Mouse (Mus musculus) forebrain, embryonic 13.5 days (tissue): ENCODE data around the gene Gm30191. TPM values are rescaled to one million over a fixed set of nuclear protein-coding genes. Genes with fewer than 3 reads are reported as not detected.

Experiments
- ATAC-seq: fragments of 200-750 bp; cut with Nextera tagmentation; 2 replicates; pipeline ENCODE4 v1.8.0; 2017
- H3K27ac ChIP-seq: fragments of 300-500 bp; sonication (generic); 2 replicates; pipeline ENCODE4 v1.5.1; 2015; ENCODE audit warnings: inconsistent platforms, mild to moderate bottlenecking, moderate library complexity
- H3K27me3 ChIP-seq: fragments of 300-500 bp; sonication (generic); 2 replicates; pipeline ENCODE4 v1.6.1; 2015; ENCODE audit warnings: mild to moderate bottlenecking, inconsistent platforms
- H3K36me3 ChIP-seq: fragments of 300-500 bp; sonication (generic); 2 replicates; pipeline ENCODE4 v1.6.1; 2015; ENCODE audit warnings: mild to moderate bottlenecking, inconsistent platforms; ENCODE audit not compliant: poor library complexity, severe bottlenecking
- H3K4me1 ChIP-seq: fragments of 300-500 bp; sonication (generic); 2 replicates; pipeline ENCODE4 v1.6.1; 2015; ENCODE audit warnings: inconsistent platforms
- H3K4me2 ChIP-seq: fragments of 300-500 bp; sonication (generic); 2 replicates; pipeline ENCODE4 v1.6.1; 2015; ENCODE audit warnings: inconsistent platforms, mild to moderate bottlenecking, moderate library complexity
- H3K4me3 ChIP-seq: fragments of 300-500 bp; sonication (generic); 2 replicates; pipeline ENCODE4 v1.5.1; 2015; ENCODE audit warnings: mild to moderate bottlenecking, inconsistent platforms
- H3K9ac ChIP-seq: fragments of 300-500 bp; sonication (generic); 2 replicates; pipeline ENCODE4 v1.6.1; 2015; ENCODE audit warnings: mild to moderate bottlenecking, inconsistent platforms
- H3K9me3 ChIP-seq: fragments of 300-500 bp; sonication (generic); replicated peaks from 2 replicates; pipeline ENCODE4 v1.6.1; 2016; ENCODE audit warnings: inconsistent platforms
- WGBS: fragments of 180-500 bp; shearing (Covaris S2); methylation state at CpG from one replicate; pipeline ENCODE4 v1.1.7; 2015; 5-methylcytosine and 5-hydroxymethylcytosine counted together
- polyA plus RNA-seq: library from polyadenylated mRNA; unstranded; fragments of >200 nt; fragmentation: Nextera tagmentation; extraction: Ambion mirVana; gene quantifications from 2 replicates; pipeline ENCODE4 v1.2.1, GENCODE M21; 2015

The Gm30191 gene
- polyA plus RNA-seq, 1 experiment from 2014 or later: not detected

DNA sequence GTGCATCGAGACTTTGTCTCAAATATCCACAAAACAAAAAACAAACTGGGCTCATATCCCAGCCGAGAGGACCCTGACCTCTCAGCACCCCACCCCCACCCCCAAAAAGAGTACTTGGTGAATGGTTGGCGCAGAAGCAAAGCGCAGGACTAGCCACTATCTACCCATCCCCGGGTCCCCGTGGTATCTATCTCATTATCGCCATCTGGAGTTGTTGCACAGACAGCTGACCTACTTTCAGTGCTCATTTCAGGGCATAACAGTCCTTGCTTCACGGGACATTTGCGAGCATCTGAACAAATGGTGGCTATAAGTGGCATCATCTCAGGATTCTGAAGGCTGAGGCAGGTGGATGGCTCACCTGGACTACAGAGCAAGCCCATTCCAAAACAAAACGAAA lies 8.0 kb upstream of the Gm30191 start:
- Histone ChIP-seq H3K27ac (no peak overlapping the region), H3K27me3 (peaks cover 32% of the 10 kb centered on the region), H3K4me3 (no peak overlapping the region), H3K9ac (no peak overlapping the region), H3K9me3 (no peaks in the 10 kb centered on the region), H3K4me2 (peak overlapping the region; percentile 25; the same call in 1 of the 2 replicates), H3K36me3 (peaks cover 5% of the 10 kb centered on the region; the same call in 1 of the 2 replicates), H3K4me1 (peaks cover 5% of the 10 kb centered on the region; the same call in 1 of the 2 replicates)
- 14% methylated on average over 10 of the region's 10 CpGs for WGBS
- no peak for ATAC-seq

DNA sequence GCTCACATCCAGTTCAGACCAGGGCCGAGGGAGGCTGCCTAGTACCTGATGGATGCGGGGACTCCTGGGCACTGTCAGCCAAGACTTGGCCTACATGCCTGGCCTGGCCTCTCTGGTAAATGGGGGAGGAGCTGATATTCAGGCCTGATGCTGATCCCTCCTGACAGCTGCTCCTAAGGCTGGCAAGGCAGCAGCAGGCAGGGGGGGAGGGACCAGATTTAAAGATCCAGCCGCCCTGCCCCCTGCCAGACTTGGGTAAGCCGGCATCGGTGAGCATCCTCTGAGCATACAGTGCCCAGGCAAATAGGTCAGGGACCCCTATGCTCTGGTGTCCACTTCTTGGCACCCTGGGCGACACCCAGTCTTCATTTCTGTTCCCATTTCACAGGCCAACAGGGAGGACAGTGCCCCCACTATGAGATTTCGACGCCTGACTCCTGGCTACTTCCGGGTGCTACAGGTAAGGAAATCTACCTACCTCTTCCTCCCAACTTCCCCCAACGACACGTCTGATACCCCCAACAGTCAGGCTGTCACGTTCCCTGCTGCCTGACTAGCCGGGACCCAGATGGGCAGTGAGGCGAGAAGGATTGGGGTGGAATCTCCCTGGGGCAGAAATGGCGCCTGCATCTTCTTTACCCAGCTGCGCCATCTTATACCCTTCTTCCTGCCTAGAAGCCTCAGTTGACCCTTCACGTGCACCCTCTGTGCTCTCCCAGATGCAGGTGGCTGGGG lies 3.1 kb upstream of the Gm30191 start, which contains the start of gene E130218I03Rik:
TSS of gene E130218I03Rik (plus strand) at position 147 of the 735 bp plus-strand sequence.
- no peaks in the 10 kb centered on the region for H3K9me3 ChIP-seq
- WGBS: 92% methylated on average over 17 of the region's 17 CpGs
- ATAC-seq: no peak
- no peak within 1 kb of the TSS for H3K27ac ChIP-seq
- H3K9ac ChIP-seq: peak within 1 kb of the TSS; percentile 87
- H3K36me3 ChIP-seq: peaks cover 6% of the 10 kb centered on the region; the same call in 1 of the 2 replicates
- peaks cover 21% of the 10 kb centered on the region for H3K4me1 ChIP-seq
- peak within 1 kb of the TSS; percentile 95 for H3K4me2 ChIP-seq
- peaks cover 31% of the 10 kb centered on the region for H3K27me3 ChIP-seq
- H3K4me3 ChIP-seq: peak within 1 kb of the TSS; percentile 86

GRCm38 (mm10) chr4:134245148-134245843 lies 1.4 kb upstream of the Gm30191 start, which contains the start of gene Zfp593:
Gene Zfp593, minus strand, starts transcription at chr4:134245592.
- under 1% methylated on average over 60 of the region's 60 CpGs for WGBS
- Histone ChIP-seq H3K4me1 (peaks cover 31% of the 10 kb centered on the region), H3K36me3 (peaks cover 6% of the 10 kb centered on the region; the same call in 1 of the 2 replicates), H3K27me3 (peaks cover 43% of the 10 kb centered on the region), H3K4me2 (peak within 1 kb of the TSS; percentile 95), H3K4me3 (peak within 1 kb of the TSS; percentile 86), H3K9me3 (no peaks in the 10 kb centered on the region), H3K9ac (peak within 1 kb of the TSS; percentile 87), H3K27ac (no peak within 1 kb of the TSS; the same call in 1 of the 2 replicates)
- peak; percentile 79 for ATAC-seq

DNA sequence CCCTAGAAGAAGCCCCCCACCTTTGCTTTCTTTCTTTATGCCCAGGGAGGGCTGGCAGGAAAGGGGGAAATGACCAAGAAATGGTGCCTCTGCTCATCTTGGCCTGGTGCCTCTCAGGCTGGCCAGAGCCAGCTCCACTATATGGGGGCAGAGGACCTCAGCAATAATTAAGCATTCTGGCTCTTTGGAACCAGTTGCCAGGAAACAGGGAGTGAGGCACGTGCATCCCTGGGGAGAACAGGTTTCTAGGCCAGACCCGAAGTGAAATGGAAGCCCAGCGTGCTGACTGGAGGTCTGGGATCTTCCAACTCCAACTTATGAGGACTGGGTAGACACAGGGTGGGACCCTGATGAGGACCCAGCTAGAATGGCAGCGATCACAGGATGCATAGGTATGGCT lies 479 bp upstream of the Gm30191 start:
- Histone ChIP-seq H3K27me3 (peaks cover 52% of the 10 kb centered on the region), H3K4me3 (no peak overlapping the region), H3K4me1 (peaks cover 41% of the 10 kb centered on the region), H3K9ac (no peak overlapping the region), H3K36me3 (peaks cover 6% of the 10 kb centered on the region; the same call in 1 of the 2 replicates), H3K9me3 (no peaks in the 10 kb centered on the region), H3K4me2 (peak overlapping the region; percentile 95), H3K27ac (no peak overlapping the region; the same call in 1 of the 2 replicates)
- no peak for ATAC-seq
- WGBS: 36% methylated on average over 4 of the region's 4 CpGs

DNA sequence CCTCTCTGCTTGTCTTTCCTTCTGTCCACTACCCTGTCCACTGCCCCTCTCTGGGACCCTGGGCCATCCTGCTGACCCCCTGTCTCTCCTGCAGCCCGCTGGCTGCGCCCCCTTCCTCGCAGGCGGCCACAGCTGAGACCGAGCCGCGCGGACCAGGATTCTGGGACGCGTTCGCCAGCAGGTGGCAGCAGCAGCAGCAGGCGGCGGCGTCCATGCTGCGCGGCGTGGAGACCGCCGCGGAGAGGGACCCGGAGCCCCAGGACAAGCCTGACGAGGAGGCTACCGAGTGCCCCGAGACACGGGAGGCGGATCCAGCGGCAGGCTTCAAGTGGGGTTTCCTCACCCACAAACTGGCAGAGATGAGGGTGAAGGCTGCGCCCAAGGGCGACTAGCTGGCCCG lies 2.9 kb downstream of the Gm30191 start:
- WGBS: 1% methylated on average over 30 of the region's 30 CpGs
- Histone ChIP-seq H3K4me1 (peaks cover 62% of the 10 kb centered on the region), H3K9me3 (no peaks in the 10 kb centered on the region), H3K4me3 (peak overlapping the region; percentile 47), H3K36me3 (no peaks in the 10 kb centered on the region), H3K27me3 (peaks cover 86% of the 10 kb centered on the region), H3K4me2 (peak overlapping the region; percentile 76), H3K9ac (peak overlapping the region; percentile 58), H3K27ac (no peak overlapping the region)
- peak; percentile 54 for ATAC-seq

- 3% methylated on average over 27 of the region's 27 CpGs for WGBS
- peaks cover 93% of the 10 kb centered on the region for H3K27me3 ChIP-seq
- H3K36me3 ChIP-seq: no peaks in the 10 kb centered on the region
- no peak overlapping the region for H3K27ac ChIP-seq
- peak overlapping the region; percentile 58 for H3K9ac ChIP-seq
- peaks cover 58% of the 10 kb centered on the region for H3K4me1 ChIP-seq
- H3K4me3 ChIP-seq: peak overlapping the region; percentile 47
- H3K4me2 ChIP-seq: peak overlapping the region; percentile 76
- no peaks in the 10 kb centered on the region for H3K9me3 ChIP-seq
- ATAC-seq: no peak
Measured at GRCm38 (mm10) chr4:134250116-134250929, 3.6 kb downstream of the Gm30191 start.

GRCm38 (mm10) chr4:134250930-134251240 lies 4.2 kb downstream of the Gm30191 start:
- no peak for ATAC-seq
- H3K27me3 ChIP-seq: peaks cover 99% of the 10 kb centered on the region
- WGBS: 7% methylated on average over 10 of the region's 10 CpGs
- peaks cover 55% of the 10 kb centered on the region for H3K4me1 ChIP-seq
- H3K4me2 ChIP-seq: peak overlapping the region; percentile 76
- H3K4me3 ChIP-seq: peak overlapping the region; percentile 47
- H3K9me3 ChIP-seq: no peaks in the 10 kb centered on the region
- peak overlapping the region; percentile 60; the same call in 1 of the 2 replicates for H3K9ac ChIP-seq
- no peak overlapping the region for H3K27ac ChIP-seq
- H3K36me3 ChIP-seq: no peaks in the 10 kb centered on the region

DNA sequence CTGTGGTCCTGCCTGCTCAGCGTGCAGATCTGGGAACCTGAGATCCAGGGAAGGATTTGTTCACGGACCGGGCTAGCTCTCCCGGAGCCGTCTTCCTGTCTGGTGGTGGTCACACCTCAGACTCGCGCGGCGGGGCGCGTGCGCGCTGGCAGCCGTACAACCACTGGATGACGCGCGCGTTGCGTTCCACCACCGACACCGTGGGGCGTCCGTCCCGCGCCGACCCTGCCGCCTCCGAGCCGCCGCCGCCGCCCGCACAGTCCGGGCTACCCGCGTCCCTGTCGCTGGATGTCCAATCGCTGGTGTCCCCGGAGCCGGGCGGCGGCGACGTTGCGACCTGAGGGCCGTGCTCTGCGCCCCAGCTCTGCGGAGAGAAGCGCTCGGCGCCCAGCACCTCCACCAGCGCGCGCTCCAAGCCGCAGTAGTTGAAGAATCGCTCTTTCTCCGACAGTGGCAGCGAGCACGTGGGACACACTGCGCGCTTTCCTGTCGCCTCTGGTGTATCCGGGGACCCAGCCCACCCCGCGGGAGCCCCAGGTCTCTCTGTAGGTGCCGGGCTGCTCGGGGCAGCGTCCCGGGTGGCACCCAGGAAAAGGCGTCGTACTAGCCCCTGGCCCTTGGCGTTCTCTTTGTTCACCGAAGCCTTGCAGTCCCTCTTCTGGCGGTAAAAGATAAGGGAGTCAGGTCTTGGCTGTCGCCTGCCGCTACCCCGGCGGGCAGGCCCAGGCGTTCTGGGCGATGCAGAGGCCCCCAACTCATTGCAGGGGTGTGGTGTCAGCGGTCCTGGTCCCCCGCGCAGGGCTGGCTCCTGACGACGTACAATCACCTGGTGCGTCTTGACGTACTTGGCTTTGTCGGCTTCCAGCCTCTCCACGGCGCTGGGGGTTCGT lies 4.8 kb downstream of the Gm30191 start:
- ATAC-seq: peak; percentile 41
- peaks cover 55% of the 10 kb centered on the region for H3K4me1 ChIP-seq
- WGBS: under 1% methylated on average over 81 of the region's 91 CpGs
- peak overlapping the region; percentile 47 for H3K4me3 ChIP-seq
- H3K4me2 ChIP-seq: peak overlapping the region; percentile 76
- peak overlapping the region; percentile 60 for H3K9ac ChIP-seq
- H3K27ac ChIP-seq: no peak overlapping the region
- H3K9me3 ChIP-seq: no peaks in the 10 kb centered on the region
- peaks cover 100% of the 10 kb centered on the region for H3K27me3 ChIP-seq
- H3K36me3 ChIP-seq: no peaks in the 10 kb centered on the region

DNA sequence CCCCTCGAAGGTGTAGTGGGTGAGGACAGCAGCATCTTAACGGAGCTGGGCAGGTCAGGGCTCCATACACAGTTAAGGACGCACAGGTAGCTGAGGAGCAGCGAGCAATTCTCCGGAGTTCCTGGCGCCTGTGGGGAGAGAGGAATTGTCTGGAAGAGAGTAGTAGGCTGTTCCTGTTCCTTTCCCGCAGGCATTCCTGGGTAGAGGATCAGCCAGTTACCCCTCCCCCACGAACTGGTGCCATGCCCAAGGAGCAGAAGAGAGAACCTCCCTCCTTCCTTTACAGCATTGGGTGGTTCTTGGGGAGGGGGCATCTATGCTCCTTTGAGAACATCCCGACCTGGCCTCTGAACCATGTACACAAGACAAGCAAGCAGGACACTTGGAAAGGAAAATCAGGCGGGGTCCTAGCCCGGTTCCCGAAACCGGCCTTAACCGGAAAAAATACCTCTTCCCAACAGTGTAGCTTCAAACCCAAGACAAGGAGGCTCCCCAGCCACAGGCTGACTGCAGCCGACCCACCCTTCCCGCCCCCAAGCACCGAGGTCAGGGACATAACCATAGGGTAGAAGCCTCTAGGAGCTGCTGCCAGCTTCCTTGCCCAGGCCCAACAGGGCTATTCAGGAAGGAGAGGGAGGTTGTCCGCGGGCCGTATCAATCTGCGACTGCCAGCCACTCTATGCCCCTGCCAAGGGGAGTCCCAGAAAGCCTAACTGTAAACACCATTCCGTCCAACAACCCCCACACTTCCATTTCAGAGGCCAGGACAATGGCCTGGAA lies 5.6 kb downstream of the Gm30191 start:
- ATAC-seq: no peak
- H3K27ac ChIP-seq: no peak overlapping the region
- peak overlapping the region; percentile 47 for H3K4me3 ChIP-seq
- H3K9me3 ChIP-seq: no peaks in the 10 kb centered on the region
- peak overlapping the region; percentile 60 for H3K9ac ChIP-seq
- peak overlapping the region; percentile 76 for H3K4me2 ChIP-seq
- no peaks in the 10 kb centered on the region for H3K36me3 ChIP-seq
- peaks cover 95% of the 10 kb centered on the region for H3K27me3 ChIP-seq
- WGBS: 5% methylated on average over 22 of the region's 22 CpGs
- peaks cover 60% of the 10 kb centered on the region for H3K4me1 ChIP-seq

- H3K27me3 ChIP-seq: peaks cover 87% of the 10 kb centered on the region
- 0 out of 2 replicates have a peak overlapping the region, but pooled peaks have one; percentile 31 for H3K9ac ChIP-seq
- H3K27ac ChIP-seq: no peak overlapping the region
- H3K9me3 ChIP-seq: no peaks in the 10 kb centered on the region
- H3K4me3 ChIP-seq: peak overlapping the region; percentile 15
- no peak for ATAC-seq
- no peaks in the 10 kb centered on the region for H3K36me3 ChIP-seq
- H3K4me2 ChIP-seq: peak overlapping the region; percentile 26; the same call in 1 of the 2 replicates
- 13% methylated on average over 15 of the region's 15 CpGs for WGBS
- H3K4me1 ChIP-seq: peaks cover 64% of the 10 kb centered on the region
Measured at GRCm38 (mm10) chr4:134252911-134253721, 6.4 kb downstream of the Gm30191 start.
